Mouse (Mus musculus): ENCODE results near the gene Osbpl3.
A peak's percentile ranks its signal among the peaks of the same experiment; 100 is the strongest.

Gene Osbpl3

GRCm38 (mm10) chr6:50400234-50400633 lies 55.8 kb downstream of the Osbpl3 start:
- DNase-seq, result no peak

- DNase-seq, result no peak
Observed at GRCm38 (mm10) chr6:50399427-50400195, 56.4 kb downstream of the Osbpl3 start.

- DNase-seq, result no peak
Observed at GRCm38 (mm10) chr6:50398324-50398723, 57.7 kb downstream of the Osbpl3 start.

DNA sequence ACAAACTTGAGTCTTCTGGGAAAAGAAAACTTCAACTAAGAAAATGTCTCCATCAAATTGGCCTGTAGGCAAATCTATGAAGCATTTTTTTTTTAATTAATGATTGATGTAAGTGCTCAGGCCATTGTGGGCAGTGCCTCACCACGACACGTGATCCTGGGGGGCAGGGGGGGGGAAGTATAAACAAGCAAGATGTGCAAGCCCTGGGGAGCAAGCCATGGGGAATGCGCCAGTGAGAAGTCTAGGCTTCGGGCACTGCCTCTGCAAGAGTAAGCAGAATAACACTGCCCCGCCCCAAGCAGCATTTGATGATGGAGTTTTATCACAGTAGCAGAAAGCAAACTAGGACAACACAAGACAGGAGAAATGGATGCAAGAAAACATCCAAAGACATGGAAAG lies 58.9 kb downstream of the Osbpl3 start:
- DNase-seq, result no peak

DNA sequence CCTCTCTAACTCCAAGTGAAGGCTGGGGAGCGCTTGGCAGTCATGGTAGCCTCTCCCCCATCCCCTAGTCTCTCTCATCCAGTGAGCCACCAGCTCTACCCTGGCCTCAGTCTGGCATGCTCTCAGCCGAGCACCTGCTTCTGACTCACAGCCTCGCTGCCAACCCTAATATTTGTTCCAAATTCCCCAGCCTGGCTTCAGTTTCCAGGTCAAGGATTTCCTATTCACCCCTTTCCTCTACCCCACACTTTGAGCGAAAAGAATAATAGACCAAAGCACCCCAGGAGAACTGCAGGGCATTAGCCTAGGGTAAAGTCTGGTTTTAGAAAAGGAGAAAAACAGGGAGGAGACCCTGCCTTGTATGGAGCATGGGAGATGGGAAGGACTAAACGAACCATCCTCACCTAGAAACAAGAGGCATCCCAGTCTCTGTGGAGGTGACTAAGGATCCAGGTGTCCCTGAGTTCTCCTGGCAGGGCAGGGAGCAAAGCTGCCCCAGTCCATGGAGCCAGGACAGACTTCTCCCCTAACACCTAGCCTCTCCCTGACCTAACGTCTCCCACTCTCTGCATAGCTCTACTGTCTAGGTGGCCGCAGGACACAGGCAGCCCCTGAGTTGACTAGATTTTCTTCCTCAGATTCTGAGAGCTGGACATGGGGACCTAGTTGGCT lies 60.2 kb downstream of the Osbpl3 start:
- DNase-seq, result no peak

- DNase-seq, result no peak
Observed at GRCm38 (mm10) chr6:50394432-50394831, 61.6 kb downstream of the Osbpl3 start.

GRCm38 (mm10) chr6:50393960-50394359 lies 62.0 kb downstream of the Osbpl3 start:
- no peak for DNase-seq

DNA sequence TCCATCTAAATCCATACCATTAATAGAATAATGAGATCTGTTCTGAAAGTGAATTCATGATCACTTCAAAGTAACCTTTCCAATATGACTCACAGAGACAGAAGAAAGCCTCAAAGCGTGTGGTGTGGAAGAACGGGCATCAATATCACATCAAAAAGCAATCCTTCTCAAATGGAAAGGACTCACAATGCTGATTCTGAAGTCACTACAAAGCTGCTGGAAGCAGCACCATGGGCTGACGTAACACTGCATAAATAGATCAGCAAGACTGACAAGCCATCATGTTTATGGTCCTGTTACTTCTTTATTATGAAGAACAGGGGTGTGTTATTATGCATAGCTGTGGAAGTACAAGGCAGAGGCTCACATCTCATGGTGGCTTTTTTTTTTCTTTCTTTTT lies 64.0 kb downstream of the Osbpl3 start:
- no peak for DNase-seq

- DNase-seq, result no peak
Observed at GRCm38 (mm10) chr6:50390313-50390712, 65.7 kb downstream of the Osbpl3 start.

GRCm38 (mm10) chr6:50387629-50388028 lies 68.4 kb downstream of the Osbpl3 start:
- DNase-seq, result no peak

GRCm38 (mm10) chr6:50386497-50386896 lies 69.5 kb downstream of the Osbpl3 start:
- DNase-seq, result no peak

DNA sequence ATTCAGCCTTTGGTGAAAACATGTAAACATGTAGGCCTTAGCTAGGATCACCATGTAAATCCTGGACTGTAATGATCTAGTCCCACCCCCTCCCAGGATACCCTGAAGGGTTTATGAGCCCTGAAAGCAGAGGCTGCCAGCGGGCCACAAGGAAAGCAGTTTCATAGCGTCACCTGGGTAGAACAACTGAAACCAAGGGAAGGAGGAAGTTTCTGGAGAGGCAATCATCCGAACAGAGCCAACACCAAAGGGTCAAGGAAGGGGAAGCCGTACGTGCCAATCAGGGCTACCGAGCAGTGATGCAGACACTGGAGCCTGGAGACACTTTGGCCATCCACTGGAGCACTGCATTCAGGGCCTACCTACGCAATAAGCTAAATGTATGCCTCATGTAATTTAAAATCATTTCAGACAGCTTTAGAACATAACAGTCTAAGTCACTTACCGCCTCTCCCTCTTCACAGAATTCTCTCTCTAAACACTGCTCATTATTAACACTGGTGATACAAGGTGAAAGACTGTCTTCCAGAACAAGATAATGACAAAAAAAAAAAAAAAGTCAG lies 70.5 kb downstream of the Osbpl3 start:
- no peak for DNase-seq

- no peak for DNase-seq
Observed at GRCm38 (mm10) chr6:50382711-50383110, 73.3 kb downstream of the Osbpl3 start.

GRCm38 (mm10) chr6:50382196-50382595 lies 73.8 kb downstream of the Osbpl3 start:
- DNase-seq, result no peak

DNA sequence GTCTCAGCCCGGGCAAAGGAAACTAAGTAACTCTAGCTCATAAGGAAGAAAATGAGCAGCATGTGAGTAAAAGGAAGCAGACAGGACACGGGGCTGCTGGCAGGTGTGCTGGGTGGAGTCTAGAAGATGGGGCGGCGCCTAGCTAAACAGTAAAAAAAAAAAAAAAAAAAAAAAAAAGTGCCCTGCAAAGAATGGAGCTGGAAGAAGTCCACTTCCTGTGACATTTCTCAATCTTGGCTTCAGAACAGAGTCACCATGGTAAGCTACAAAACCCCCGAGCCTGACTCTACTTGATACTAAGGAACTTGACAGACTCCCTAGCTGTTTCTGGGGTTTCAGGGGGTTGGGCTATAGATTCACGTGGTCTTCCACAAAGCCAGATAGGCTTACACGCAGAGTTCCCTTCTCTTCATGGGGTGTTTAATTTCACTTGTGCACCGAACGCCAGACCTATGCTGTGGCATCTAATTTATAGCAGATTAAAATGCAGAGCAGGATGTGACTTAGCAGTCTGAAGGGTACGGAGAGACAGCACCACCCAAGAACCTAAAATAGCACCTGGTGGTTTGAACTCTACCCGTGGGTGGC lies 74.4 kb downstream of the Osbpl3 start:
- peak; percentile 20 for DNase-seq

GRCm38 (mm10) chr6:50379740-50380139 lies 76.3 kb downstream of the Osbpl3 start:
- DNase-seq, result no peak

DNA sequence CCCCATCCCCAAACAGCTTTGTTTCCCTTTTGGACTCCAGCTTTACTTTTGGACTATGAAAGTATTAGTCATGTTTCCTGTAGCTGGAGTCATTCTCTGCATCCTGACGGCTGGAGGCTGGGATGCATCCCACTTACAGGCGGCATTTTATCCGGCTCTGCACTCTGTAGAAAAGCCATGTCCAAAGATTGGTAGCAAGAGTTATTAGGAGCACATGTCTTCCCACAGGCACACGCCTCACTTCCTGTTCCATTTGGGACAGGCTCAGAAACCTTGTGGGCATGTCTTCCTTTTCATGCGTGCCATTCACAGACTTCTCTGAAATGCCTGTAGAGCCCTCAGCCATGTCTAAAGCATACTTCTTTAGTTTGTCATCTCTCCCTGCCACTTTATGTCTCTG lies 76.9 kb downstream of the Osbpl3 start:
- no peak for DNase-seq

GRCm38 (mm10) chr6:50377742-50378720 lies 78.0 kb downstream of the Osbpl3 start:
- DNase-seq, result no peak

- DNase-seq, result no peak
Observed at GRCm38 (mm10) chr6:50376684-50377083, 79.3 kb downstream of the Osbpl3 start.

- no peak for DNase-seq
Observed at GRCm38 (mm10) chr6:50372516-50373424, 83.2 kb downstream of the Osbpl3 start.

- DNase-seq, result no peak
Observed at GRCm38 (mm10) chr6:50371501-50372086, 84.4 kb downstream of the Osbpl3 start.

Data from lung, postnatal 14 days (tissue).